Mouse (Mus musculus) liver, adult 2 months (tissue): ENCODE results near the gene Zc3h12d. TPM values are rescaled to one million over a fixed set of nuclear protein-coding genes. Genes with fewer than 3 reads are reported as not detected.
"Not testable (repeated sequence)": the region's sequence is repeated elsewhere in the genome, so short reads cannot be mapped to it uniquely, and the experiment has no call there.

Experiments
- DNase-seq: peaks from one replicate; pipeline ENCODE4 v3.0.0-alpha.2; 2011; ENCODE audit warnings: low read depth, low spot score; ENCODE audit errors: extremely low read depth
- H3K27ac ChIP-seq: fragments of 200-500 bp; replicated peaks from 2 replicates; pipeline ENCODE4 v1.5.1; 2012; ENCODE audit warnings: low read depth, mild to moderate bottlenecking, control low read depth, inconsistent platforms, low read length; ENCODE audit not compliant: insufficient read depth
- H3K27me3 ChIP-seq: fragments of 200-500 bp; 2 replicates; pipeline ENCODE4 v1.6.1; 2012; ENCODE audit warnings: mild to moderate bottlenecking, moderate library complexity, low read length, inconsistent platforms; ENCODE audit not compliant: control insufficient read depth, insufficient read depth
- H3K36me3 ChIP-seq: fragments of 200-500 bp; 2 replicates; pipeline ENCODE4 v1.6.1; 2012; ENCODE audit warnings: low read length, inconsistent platforms; ENCODE audit not compliant: control insufficient read depth, insufficient read depth
- H3K4me1 ChIP-seq: fragments of 200-500 bp; 2 replicates; pipeline ENCODE4 v1.6.1; 2011; ENCODE audit warnings: low read length; ENCODE audit not compliant: control insufficient read depth, insufficient read depth
- H3K4me3 ChIP-seq: fragments of 200-500 bp; 2 replicates; pipeline ENCODE4 v1.5.1; 2011; ENCODE audit warnings: low read depth, mild to moderate bottlenecking, control low read depth, low read length, moderate library complexity; ENCODE audit not compliant: insufficient read depth
- H3K79me2 ChIP-seq: fragments of 200-500 bp; 2 replicates; pipeline ENCODE4 v1.6.1; 2012; ENCODE audit warnings: inconsistent platforms, mild to moderate bottlenecking, low read length, moderate library complexity; ENCODE audit not compliant: control insufficient read depth, insufficient read depth
- H3K9ac ChIP-seq: fragments of 200-500 bp; 2 replicates; pipeline ENCODE4 v1.6.1; 2012; ENCODE audit warnings: low read depth, mild to moderate bottlenecking, control low read depth, inconsistent platforms, low read length
- CTCF ChIP-seq: fragments of 200-500 bp; IDR thresholded peaks from 2 replicates; pipeline ENCODE4 v1.5.1; 2011; ENCODE audit warnings: low read depth, low read length, control low read depth
- POLR2A ChIP-seq: fragments of 200-500 bp; IDR thresholded peaks from 2 replicates; pipeline ENCODE4 v1.6.1; 2011; ENCODE audit warnings: low read length, control low read depth; ENCODE audit not compliant: insufficient read depth; ENCODE audit errors: extremely low read depth
- WGBS: fragments of 180-500 bp; shearing (Covaris S2); methylation state at CpG from one replicate; pipeline ENCODE4 v1.1.7; 2018; 5-methylcytosine and 5-hydroxymethylcytosine counted together
- polyA plus RNA-seq: library from polyadenylated mRNA; depleted of rRNA; stranded (reverse); fragments of >200 nt; gene quantifications from 2 replicates; pipeline ENCODE4 v1.2.3, GENCODE M21; 2012
- total RNA-seq: library from RNA; depleted of rRNA; stranded (reverse); fragments of >200 nt; gene quantifications from 2 replicates; pipeline ENCODE4 v1.2.3, GENCODE M21; 2014

Zc3h12d gene
- total and polyA plus RNA-seq, 2 experiments = 1.6 to 2.2 TPM

GRCm38 (mm10) chr10:7869746-7870145, 37.5 kb downstream of the Zc3h12d start:
- no peak overlapping the region for H3K27ac ChIP-seq
- H3K9ac ChIP-seq = no peak overlapping the region
- no peaks in the 10 kb centered on the region for H3K79me2 ChIP-seq
- no peak overlapping the region for H3K4me3 ChIP-seq
- WGBS = 84% methylated on average over 8 of the region's 8 CpGs
- H3K4me1 ChIP-seq = 0 out of 2 replicates have a peak, but pooled peaks cover 2% of the 10 kb centered on the region
- TF ChIP-seq CTCF = no peak
- no peak for TF ChIP-seq POLR2A
- DNase-seq = no peak
- H3K36me3 ChIP-seq = no peaks in the 10 kb centered on the region
- H3K27me3 ChIP-seq = no peaks in the 10 kb centered on the region

DNA sequence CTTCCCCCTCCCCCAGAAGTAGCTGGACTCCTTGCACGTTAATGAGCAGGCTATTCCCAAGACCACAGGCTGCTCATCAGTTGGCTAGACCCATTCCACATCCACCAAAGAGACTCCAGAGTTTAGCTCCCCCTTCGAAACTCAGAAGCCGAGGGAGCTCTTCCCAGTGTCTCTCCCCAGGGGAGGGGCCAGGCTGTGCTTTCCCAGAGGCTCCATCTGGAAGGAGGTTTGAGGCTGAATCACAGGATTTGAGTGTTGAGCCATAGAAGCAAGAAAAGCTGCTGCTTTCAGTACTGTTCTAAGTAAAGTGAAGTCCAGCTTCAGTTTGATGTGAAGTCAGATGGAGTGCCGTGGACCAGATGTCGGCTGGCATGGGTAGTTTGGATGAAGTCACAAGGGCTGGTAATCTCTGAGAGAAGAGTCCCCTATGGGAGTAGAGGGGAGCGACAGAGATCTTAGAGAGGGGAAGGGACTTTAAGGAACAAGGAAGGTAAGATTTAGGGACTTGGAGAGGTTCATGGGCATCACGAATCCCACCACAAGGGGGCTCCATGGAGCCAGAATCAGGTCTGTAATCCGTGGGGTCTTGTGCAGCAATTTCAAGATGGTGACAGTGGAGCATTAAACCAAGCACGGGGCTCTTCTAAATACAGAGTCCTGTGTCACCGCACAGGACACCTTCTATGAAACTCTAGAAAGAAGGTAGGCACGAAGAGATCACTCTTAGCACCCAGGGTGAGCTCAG, 38.5 kb downstream of the Zc3h12d start:
- no peaks in the 10 kb centered on the region for H3K27me3 ChIP-seq
- TF ChIP-seq CTCF (peak; percentile 45; the same call in 1 of the 2 replicates), POLR2A (no peak)
- H3K36me3 ChIP-seq = no peaks in the 10 kb centered on the region
- 71% methylated on average over 11 of the region's 11 CpGs for WGBS
- H3K4me3 ChIP-seq = no peak overlapping the region
- no peak overlapping the region for H3K9ac ChIP-seq
- DNase-seq = no peak
- H3K4me1 ChIP-seq = no peaks in the 10 kb centered on the region
- H3K79me2 ChIP-seq = no peaks in the 10 kb centered on the region
- H3K27ac ChIP-seq = no peak overlapping the region

DNA sequence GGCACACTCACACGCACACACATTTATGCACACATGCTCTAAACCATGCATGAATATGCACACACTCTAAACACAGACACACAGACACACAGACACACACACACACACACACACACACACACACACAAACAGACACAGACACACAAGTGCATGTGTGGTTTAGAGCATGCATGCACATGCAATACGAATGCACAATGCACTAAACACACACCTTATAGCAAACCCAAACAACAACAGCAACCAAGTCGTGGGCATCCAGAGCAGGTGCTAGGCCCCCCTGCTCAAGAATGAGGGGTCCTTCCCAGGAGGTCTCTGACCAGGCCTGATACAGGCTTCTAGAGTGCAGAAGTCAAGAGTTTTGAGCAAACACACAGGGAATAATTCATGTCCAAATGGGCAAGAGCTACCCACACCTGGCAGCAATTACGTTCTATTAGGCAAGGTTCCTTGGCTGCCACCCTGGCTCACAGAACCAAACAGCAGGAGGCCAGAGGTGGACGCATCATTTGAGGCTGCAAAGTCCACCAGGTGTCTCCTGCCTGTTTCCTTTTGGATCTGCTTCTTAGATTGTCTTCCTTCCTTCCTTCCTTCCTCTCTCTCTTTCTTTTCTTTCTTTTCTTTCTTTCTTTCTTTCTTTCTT, 39.2 kb downstream of the Zc3h12d start:
- DNase-seq = peak; percentile 92
- 62% methylated on average over 5 of the region's 5 CpGs for WGBS

GRCm38 (mm10) chr10:7874194-7874593, 41.9 kb downstream of the Zc3h12d start:
- no peak overlapping the region for H3K9ac ChIP-seq
- H3K27ac ChIP-seq = no peak overlapping the region
- no peak for DNase-seq
- no peak overlapping the region for H3K4me3 ChIP-seq
- no peaks in the 10 kb centered on the region for H3K36me3 ChIP-seq
- no peaks in the 10 kb centered on the region for H3K27me3 ChIP-seq
- TF ChIP-seq POLR2A = no peak
- no peak for TF ChIP-seq CTCF
- no peaks in the 10 kb centered on the region for H3K4me1 ChIP-seq
- WGBS = 85% methylated on average over 7 of the region's 7 CpGs
- no peaks in the 10 kb centered on the region for H3K79me2 ChIP-seq

More for the DNA sequence above, 39.2 kb downstream of the Zc3h12d start:
- TF ChIP-seq CTCF (0 out of 2 replicates have a peak, but pooled peaks have one; percentile 14), POLR2A (no peak)
- Histone ChIP-seq H3K36me3 (no peaks in the 10 kb centered on the region), H3K27ac (no peak overlapping the region), H3K4me1 (no peaks in the 10 kb centered on the region), H3K27me3 (no peaks in the 10 kb centered on the region), H3K9ac (no peak overlapping the region), H3K79me2 (no peaks in the 10 kb centered on the region), H3K4me3 (no peak overlapping the region)

- not testable (repeated sequence) for H3K79me2 ChIP-seq, H3K4me1 ChIP-seq, H3K4me3 ChIP-seq, H3K27me3 ChIP-seq, H3K27ac ChIP-seq, H3K9ac ChIP-seq, H3K36me3 ChIP-seq, DNase-seq
- 90% methylated on average over 3 of the region's 3 CpGs for WGBS
Observed at GRCm38 (mm10) chr10:7880283-7880682, 48.0 kb downstream of the Zc3h12d start.

GRCm38 (mm10) chr10:7881971-7882370, 49.7 kb downstream of the Zc3h12d start:
- no peak for DNase-seq
- 93% methylated on average over 3 of the region's 3 CpGs for WGBS
- H3K79me2 ChIP-seq = no peaks in the 10 kb centered on the region
- H3K36me3 ChIP-seq = no peaks in the 10 kb centered on the region
- H3K27me3 ChIP-seq = no peaks in the 10 kb centered on the region
- H3K4me3 ChIP-seq = no peak overlapping the region
- TF ChIP-seq POLR2A (no peak), CTCF (no peak)
- no peaks in the 10 kb centered on the region for H3K4me1 ChIP-seq
- no peak overlapping the region for H3K9ac ChIP-seq
- H3K27ac ChIP-seq = no peak overlapping the region
